Mouse (Mus musculus) embryo, embryonic 11.5 days (tissue): Measurements from ENCODE around the gene Prr23a1.

Experiments used
- DNase-seq: peaks from one replicate; pipeline ENCODE4 v3.0.0-alpha.2; 2012; ENCODE audit warnings: low read depth, low spot score

Prr23a1 gene

GRCm38 (mm10) chr9:98842117-98842516 is at the start of gene Prr23a1:
Gene Prr23a1, plus strand, starts transcription at chr9:98842503.
- DNase-seq, result no peak

DNA sequence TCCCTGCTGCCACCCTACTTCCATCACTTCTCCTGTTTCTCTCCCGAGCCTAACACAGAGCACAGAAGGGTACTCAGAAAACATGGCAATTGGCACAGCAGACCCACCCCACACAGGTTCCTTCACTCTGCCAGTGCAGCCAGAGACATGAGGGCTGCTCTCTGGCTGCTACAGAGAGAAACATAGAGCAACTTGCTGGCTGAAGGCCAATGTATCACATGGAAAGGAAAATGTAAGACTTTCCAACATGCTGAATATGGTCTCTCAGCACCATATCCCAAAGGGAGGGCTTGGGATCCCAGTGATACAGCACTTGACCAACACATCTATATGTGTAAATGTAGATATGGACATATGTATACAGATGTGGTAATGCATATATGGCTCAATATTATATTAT is 43.3 kb upstream of the Prr23a1 start:
- DNase-seq, result no peak

- DNase-seq, result no peak
Measured at GRCm38 (mm10) chr9:98803971-98804370, 38.3 kb upstream of the Prr23a1 start.

DNA sequence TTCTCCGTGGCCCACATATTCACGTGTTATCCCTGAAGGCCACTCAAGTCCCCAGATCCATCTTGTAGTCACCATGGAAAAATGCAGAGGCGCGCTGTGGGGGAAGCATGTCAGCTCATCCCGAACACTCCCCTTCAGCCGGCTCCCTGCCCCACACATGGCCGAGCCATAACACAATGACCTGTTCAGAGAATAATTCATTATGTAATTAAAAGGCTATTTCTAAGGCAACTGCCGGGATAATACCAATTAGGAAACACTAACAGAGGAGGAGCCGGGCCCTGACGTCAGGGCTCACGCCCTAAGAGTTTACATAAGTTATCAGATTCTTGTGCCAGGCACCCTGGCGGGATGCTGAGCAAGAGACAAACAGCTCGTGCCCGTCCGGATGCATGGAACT is 36.8 kb upstream of the Prr23a1 start:
- no peak for DNase-seq

GRCm38 (mm10) chr9:98805934-98806333 is 36.4 kb upstream of the Prr23a1 start:
- no peak for DNase-seq

GRCm38 (mm10) chr9:98807631-98808030 is 34.7 kb upstream of the Prr23a1 start:
- no peak for DNase-seq

GRCm38 (mm10) chr9:98809526-98809925 is 32.8 kb upstream of the Prr23a1 start:
- peak; percentile 43 for DNase-seq

DNA sequence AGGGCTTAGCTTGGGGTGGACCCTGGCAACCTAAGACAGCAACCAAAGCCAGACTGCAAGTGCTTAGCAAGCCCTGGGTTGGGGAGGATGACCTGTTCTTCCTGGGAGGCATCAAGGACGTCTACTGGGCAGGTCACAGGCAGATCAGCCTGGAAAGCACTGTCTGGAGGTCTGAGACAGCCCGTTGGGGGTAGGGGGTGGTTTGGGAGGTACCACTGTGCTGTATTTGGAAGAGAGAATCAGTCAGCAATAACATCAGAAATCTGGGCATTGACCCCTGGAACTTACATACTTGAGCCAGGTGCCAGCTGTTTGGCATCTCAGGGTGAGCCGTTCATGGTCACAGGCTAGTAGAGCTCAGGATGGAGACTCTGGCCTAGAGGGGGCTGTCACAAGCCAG is 26.2 kb upstream of the Prr23a1 start:
- DNase-seq, result no peak

GRCm38 (mm10) chr9:98817592-98817991 is 24.7 kb upstream of the Prr23a1 start:
- DNase-seq, result no peak

DNA sequence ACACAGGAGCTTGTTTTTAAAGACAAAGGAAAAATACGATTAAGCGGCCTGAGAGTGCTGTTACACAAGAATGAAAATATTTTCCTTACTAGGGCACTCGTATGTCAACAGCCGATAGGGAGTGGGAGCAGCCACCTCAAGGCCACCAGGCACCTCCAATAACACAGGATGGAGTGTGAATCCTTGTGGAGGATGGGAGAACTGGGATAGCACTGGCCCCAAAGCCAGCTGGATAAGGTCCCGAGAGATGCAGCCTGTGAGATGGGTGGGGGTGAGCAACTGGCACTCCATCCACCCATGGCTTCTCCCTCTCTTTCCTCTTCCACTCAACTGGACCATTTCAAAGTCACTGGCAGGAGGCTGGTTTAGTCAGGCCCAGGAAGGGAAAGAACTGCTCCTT is 23.3 kb upstream of the Prr23a1 start:
- DNase-seq, result no peak

- no peak for DNase-seq
Measured at GRCm38 (mm10) chr9:98819481-98819880, 22.8 kb upstream of the Prr23a1 start.

GRCm38 (mm10) chr9:98820461-98820860 is 21.8 kb upstream of the Prr23a1 start:
- no peak for DNase-seq

DNA sequence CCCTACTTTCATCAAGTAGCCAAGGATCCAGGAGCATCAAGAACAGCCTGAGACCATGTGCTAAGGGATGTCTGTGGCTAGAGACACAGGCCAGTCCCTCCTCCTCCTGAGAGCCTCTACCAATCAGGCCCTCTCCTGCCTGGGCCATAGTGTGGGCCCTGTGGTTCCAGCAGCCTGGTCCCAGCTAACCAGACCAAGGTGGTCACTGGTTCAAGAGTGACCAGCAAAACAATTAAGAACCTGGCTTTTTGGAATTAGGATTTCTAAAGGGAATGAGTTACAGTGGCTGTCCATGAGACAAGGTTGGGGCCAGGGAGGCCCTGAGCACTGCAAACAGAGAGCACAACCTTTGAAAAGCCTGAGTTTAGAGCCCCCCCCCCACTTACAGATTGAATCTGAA is 21.2 kb upstream of the Prr23a1 start:
- no peak for DNase-seq

DNA sequence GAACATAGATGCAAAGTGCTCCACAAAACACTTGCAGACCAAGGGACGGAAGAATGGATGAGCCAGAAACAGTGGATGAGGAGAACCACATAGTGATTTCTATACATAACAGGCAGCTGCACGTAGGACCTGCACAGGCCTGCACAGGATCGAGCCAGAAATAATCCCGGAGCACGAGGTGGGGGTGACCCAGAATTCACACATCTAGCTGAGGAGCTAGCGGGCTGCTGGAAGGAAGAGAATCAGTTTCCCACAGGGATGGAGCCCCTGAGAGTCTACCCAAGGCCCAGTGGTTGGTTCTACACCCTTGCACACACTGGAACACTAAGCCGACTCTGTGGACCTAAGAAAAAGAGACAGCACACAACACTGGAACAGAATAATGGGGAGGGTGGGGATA is 18.5 kb upstream of the Prr23a1 start:
- no peak for DNase-seq

DNA sequence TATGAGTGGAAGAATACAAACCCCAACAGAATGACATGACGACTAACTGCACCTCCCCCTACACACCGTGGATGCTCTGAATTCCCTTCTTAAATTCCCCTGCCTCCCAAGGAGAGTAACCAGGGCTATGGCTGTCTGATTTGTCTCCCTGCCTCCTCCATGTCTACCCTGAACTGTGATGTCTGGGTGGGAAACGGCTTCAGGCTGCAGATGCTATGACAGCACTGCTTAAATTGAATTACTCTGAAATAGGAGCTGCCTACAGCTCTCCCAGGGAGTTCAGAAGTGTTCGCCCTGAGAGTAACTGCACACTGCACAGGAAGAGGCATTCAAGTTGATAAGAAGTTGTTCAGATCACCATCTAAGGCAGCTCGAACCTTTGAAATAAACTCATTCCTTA is 12.8 kb upstream of the Prr23a1 start:
- DNase-seq, result peak; percentile 7

- no peak for DNase-seq
Measured at GRCm38 (mm10) chr9:98837537-98838074, 4.7 kb upstream of the Prr23a1 start.

- no peak for DNase-seq
Measured at GRCm38 (mm10) chr9:98856210-98856609, 13.9 kb downstream of the Prr23a1 start, which contains the start of gene Prr23a2. Gene Prr23a2, plus strand, starts transcription at chr9:98856494.

- no peak for DNase-seq
Measured at GRCm38 (mm10) chr9:98863463-98863862, 21.2 kb downstream of the Prr23a1 start.

- no peak for DNase-seq
Measured at GRCm38 (mm10) chr9:98864571-98864970, 22.3 kb downstream of the Prr23a1 start, which contains the start of gene Prr23a3. Gene Prr23a3, plus strand, starts transcription at chr9:98864767.
